Mouse (Mus musculus) c-Kit-positive CD71-positive TER-119-positive erythroid progenitor cells, embryonic 14.5 days (primary cell): ENCODE data around the gene Fam213b.

Experiments
- DNase-seq: peaks from one replicate; pipeline ENCODE4 v3.0.0-alpha.2; 2013; ENCODE audit warnings: low spot score

The Fam213b gene

GRCm38 (mm10) chr4:154880730-154881129, 18.2 kb downstream of the Fam213b start:
- peak; percentile 77 for DNase-seq

- DNase-seq, result peak; percentile 96
Observed at GRCm38 (mm10) chr4:154877864-154878548, 20.9 kb downstream of the Fam213b start.

- DNase-seq, result no peak
Observed at GRCm38 (mm10) chr4:154873186-154873585, 25.7 kb downstream of the Fam213b start.

GRCm38 (mm10) chr4:154871757-154872251, 27.1 kb downstream of the Fam213b start:
- no peak for DNase-seq

- no peak for DNase-seq
Observed at GRCm38 (mm10) chr4:154870721-154871120, 28.2 kb downstream of the Fam213b start.

GRCm38 (mm10) chr4:154869440-154869839, 29.5 kb downstream of the Fam213b start, which contains the start of gene Mmel1:
Gene Mmel1, plus strand, starts transcription at chr4:154869585.
- no peak for DNase-seq

- DNase-seq, result no peak
Observed at GRCm38 (mm10) chr4:154867257-154867656, 31.7 kb downstream of the Fam213b start.

GRCm38 (mm10) chr4:154866391-154866790, 32.5 kb downstream of the Fam213b start:
- no peak for DNase-seq

- DNase-seq, result no peak
Observed at GRCm38 (mm10) chr4:154864961-154865760, 33.8 kb downstream of the Fam213b start.

- peak; percentile 73 for DNase-seq
Observed at GRCm38 (mm10) chr4:154864271-154864771, 34.6 kb downstream of the Fam213b start.

GRCm38 (mm10) chr4:154863436-154863935, 35.4 kb downstream of the Fam213b start:
- no peak for DNase-seq

- no peak for DNase-seq
Observed at GRCm38 (mm10) chr4:154861967-154862366, 37.0 kb downstream of the Fam213b start.

GRCm38 (mm10) chr4:154858601-154859000, 40.3 kb downstream of the Fam213b start:
- no peak for DNase-seq

- DNase-seq, result no peak
Observed at GRCm38 (mm10) chr4:154857366-154858240, 41.3 kb downstream of the Fam213b start.

GRCm38 (mm10) chr4:154856882-154857281, 42.1 kb downstream of the Fam213b start:
- no peak for DNase-seq

- no peak for DNase-seq
Observed at GRCm38 (mm10) chr4:154856480-154856837, 42.5 kb downstream of the Fam213b start.

- DNase-seq, result no peak
Observed at GRCm38 (mm10) chr4:154855721-154856479, 43.0 kb downstream of the Fam213b start.

GRCm38 (mm10) chr4:154854676-154855345, 44.1 kb downstream of the Fam213b start:
- no peak for DNase-seq

GRCm38 (mm10) chr4:154853881-154854280, 45.1 kb downstream of the Fam213b start:
- DNase-seq, result no peak

- DNase-seq, result no peak
Observed at GRCm38 (mm10) chr4:154852696-154853095, 46.2 kb downstream of the Fam213b start.
